Mouse (Mus musculus) cerebellum, adult 2 months (tissue): ENCODE results near the gene Cpne5. TPM values are rescaled to one million over a fixed set of nuclear protein-coding genes. Genes with fewer than 3 reads are reported as not detected.
A peak's percentile ranks its signal among the peaks of the same experiment; 100 is the strongest.

Experiments used
- DNase-seq, 2 experiments: peaks; one replicate each; pipeline ENCODE4 v3.0.0; 2021
- H3K27ac ChIP-seq: fragments of 200-500 bp; 2 replicates; pipeline ENCODE4 v1.5.1; 2012; ENCODE audit warnings: low read length, control low read depth, inconsistent platforms; ENCODE audit not compliant: insufficient read depth
- H3K27me3 ChIP-seq: fragments of 200-500 bp; 2 replicates; pipeline ENCODE4 v1.6.1; 2012; ENCODE audit warnings: inconsistent platforms, mild to moderate bottlenecking, low read length, moderate library complexity; ENCODE audit not compliant: control insufficient read depth, insufficient read depth
- H3K4me1 ChIP-seq: fragments of 200-500 bp; 2 replicates; pipeline ENCODE4 v1.6.1; 2011; ENCODE audit warnings: low read length; ENCODE audit not compliant: control insufficient read depth, insufficient read depth
- H3K4me3 ChIP-seq: fragments of 200-500 bp; replicated peaks from 2 replicates; pipeline ENCODE3; 2011; ENCODE audit warnings: mild to moderate bottlenecking, low read depth, low read length, control low read depth; ENCODE audit not compliant: insufficient read depth
- CTCF ChIP-seq: fragments of 200-500 bp; IDR thresholded peaks from 2 replicates; pipeline ENCODE4 v1.5.1; 2011; ENCODE audit warnings: low read depth, mild to moderate bottlenecking, control low read depth, low read length, moderate library complexity, borderline replicate concordance; ENCODE audit not compliant: insufficient read depth
- POLR2A ChIP-seq: fragments of 200-500 bp; IDR thresholded peaks from 2 replicates; pipeline ENCODE4 v1.6.1; 2011; ENCODE audit warnings: low read length, control low read depth, borderline replicate concordance; ENCODE audit not compliant: insufficient read depth
- WGBS: fragments of 180-500 bp; shearing (Covaris S2); methylation state at CpG from one replicate; pipeline ENCODE4 v1.1.7; 2018; 5-methylcytosine and 5-hydroxymethylcytosine counted together
- polyA plus RNA-seq: library from polyadenylated mRNA; depleted of rRNA; stranded (reverse); fragments of >200 nt; gene quantifications from 2 replicates; pipeline ENCODE4 v1.2.3, GENCODE M21; 2012

Cpne5 gene
- polyA plus RNA-seq, 1 experiment = 8.4 TPM

DNA sequence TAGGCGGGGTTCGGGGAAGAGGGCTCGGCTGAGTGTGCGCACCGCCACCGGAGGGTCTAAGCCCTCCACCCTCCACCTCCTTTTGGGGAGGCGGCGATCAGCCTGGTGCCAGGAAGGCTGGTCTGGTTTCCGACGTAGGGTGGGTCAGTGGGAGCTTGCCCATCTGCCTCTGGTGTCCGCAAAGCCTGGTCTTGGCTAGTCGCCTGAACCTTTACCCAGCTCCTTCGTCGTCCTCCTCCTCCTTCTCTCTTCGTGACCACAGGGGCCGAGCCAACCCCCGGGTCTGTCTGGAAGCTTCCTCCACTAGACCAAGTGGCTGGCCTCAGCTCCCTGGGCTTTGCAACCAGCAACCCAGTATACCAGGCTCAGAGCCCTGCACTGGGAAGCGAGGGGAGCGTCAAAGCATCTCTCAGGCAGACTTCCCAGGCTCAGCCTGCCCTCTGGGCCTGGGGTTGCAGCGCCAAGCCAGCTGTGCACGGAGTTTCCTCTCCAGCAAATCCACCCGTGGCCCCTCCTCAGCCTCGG lies 516 bp upstream of the Cpne5 start:
- no peak for TF ChIP-seq CTCF
- TF ChIP-seq POLR2A = no peak
- peak in 1 of 2 experiments; percentile 31 for DNase-seq
- Histone ChIP-seq H3K4me1 (no peaks in the 10 kb centered on the region), H3K4me3 (peak overlapping the region; percentile 57), H3K27ac (no peak overlapping the region), H3K27me3 (no peaks in the 10 kb centered on the region; the same call in 1 of the 2 replicates)
- WGBS = 2% methylated on average over 23 of the region's 23 CpGs

DNA sequence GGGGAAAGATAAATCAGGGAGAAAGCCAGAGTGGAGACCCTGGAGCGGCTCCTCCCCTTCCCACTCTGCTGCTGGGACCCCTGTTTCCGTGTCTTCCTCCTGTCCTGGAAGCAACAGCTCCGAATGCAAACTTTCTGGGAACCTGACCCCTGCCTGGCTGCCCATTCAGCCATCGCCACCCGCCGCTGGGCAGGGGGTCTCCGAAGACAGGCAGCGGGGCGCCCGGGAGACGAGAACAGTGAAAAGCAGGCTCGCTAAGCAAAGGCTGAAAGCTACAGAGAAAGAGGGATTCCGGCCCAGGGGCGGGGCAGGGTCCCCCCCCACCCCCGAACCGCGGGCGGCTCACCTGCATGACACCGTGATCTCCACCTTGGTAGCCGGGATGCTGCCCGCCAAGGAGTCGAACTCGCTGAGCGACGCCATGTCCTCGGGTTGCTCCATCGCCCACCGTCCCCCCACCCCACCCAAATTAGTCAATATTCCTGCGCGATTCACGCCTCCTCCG lies 648 bp downstream of the Cpne5 start:
- TF ChIP-seq POLR2A = no peak
- Histone ChIP-seq H3K27me3 (no peaks in the 10 kb centered on the region; the same call in 1 of the 2 replicates), H3K4me3 (peak overlapping the region; percentile 57), H3K27ac (no peak overlapping the region), H3K4me1 (no peaks in the 10 kb centered on the region)
- WGBS = 4% methylated on average over 32 of the region's 32 CpGs
- no peak for DNase-seq

DNA sequence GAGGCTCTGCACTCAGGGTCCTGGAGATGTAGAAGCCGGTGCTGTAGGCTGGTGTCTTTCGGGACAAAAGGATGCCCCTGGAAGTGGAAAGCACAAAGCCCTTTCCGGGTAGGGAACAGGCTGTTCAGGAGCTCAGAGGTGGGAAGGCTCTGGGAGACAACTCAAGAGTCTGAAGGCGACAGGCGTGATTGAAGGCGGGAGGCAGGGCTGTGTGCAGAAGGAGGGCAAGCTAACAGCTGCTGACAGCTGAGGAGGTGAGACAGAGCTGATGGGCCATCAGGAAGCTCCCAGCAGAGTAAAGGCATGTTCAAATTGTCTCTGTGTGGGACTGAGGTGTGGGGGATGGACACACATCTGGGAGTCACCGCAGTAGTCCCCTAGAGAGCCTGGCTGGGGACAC lies 1.9 kb downstream of the Cpne5 start:
- no peak for DNase-seq
- no peak for TF ChIP-seq POLR2A
- TF ChIP-seq CTCF = no peak
- Histone ChIP-seq H3K27ac (no peak overlapping the region), H3K4me3 (no peak overlapping the region), H3K27me3 (no peaks in the 10 kb centered on the region; the same call in 1 of the 2 replicates), H3K4me1 (no peaks in the 10 kb centered on the region; the same call in 1 of the 2 replicates)
- 90% methylated on average over 7 of the region's 7 CpGs for WGBS

DNA sequence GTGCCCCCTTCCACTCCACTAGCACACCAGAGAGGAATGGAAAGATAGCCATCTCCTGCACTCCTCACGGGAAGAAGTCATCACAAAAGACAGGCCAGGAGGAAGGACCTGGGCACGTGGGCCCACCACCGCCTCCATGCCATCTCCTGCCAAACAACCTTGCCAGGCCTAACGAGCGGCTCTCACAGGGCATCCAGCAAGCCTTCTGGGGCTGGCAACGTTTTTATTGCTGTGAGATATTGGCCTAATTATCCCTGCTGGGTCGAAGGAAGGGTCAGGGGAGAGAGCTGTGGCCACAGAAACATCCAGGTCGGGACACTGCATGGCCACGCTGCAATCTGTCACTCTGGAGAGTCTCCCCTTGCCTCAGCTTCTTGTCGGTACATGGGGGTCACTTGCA lies 6.9 kb downstream of the Cpne5 start:
- no peak overlapping the region for H3K27ac ChIP-seq
- WGBS = 21% methylated on average over 10 of the region's 10 CpGs
- DNase-seq = peak in 1 of 2 experiments; percentile 36
- H3K27me3 ChIP-seq = no peaks in the 10 kb centered on the region
- H3K4me1 ChIP-seq = no peaks in the 10 kb centered on the region; the same call in 1 of the 2 replicates
- no peak overlapping the region for H3K4me3 ChIP-seq
- TF ChIP-seq POLR2A (no peak), CTCF (no peak)

DNA sequence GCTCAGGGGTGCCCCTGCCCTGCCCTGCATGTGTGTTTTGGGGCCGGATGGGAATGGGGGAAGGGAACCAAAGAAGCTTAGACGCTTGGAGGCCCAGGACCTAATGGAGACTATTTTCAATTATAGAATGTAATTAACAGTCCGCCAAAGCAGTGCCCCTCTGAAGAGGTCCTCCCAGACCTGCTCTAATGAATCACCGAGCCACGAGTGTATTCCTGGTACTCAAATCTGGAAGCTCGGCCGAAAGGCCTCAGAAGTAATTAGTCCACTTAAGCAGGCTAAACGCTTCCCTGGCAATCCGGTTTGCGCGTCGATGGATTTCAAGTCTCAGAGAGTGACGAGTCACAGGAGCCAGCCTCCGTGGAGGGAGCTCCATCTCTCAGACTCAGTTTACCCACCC lies 17.3 kb downstream of the Cpne5 start:
- no peak for TF ChIP-seq POLR2A
- no peak for TF ChIP-seq CTCF

DNA sequence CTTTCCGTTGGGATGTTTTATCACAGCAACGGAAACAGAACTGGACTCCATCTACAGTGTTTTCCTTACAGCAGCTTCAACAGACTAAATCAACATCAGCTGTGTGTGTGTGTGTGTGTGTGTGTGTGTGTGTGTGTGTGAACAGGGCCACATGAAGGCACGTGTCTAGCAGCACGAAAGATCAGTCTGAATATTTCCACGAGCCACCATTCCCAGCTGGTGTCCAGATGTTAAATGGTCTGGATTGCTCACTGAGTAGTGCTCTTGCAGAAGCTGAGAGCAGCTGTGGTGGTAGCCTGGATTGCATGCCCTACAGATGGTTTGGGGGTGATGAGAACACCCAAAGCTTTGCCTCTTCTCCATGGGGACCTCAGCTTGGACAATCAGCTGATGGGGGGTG lies 19.9 kb downstream of the Cpne5 start:
- H3K4me3 ChIP-seq = no peak overlapping the region
- no peak overlapping the region for H3K27ac ChIP-seq
- 84% methylated on average over 5 of the region's 5 CpGs for WGBS
- TF ChIP-seq CTCF = no peak
- no peak for TF ChIP-seq POLR2A
- H3K4me1 ChIP-seq = no peaks in the 10 kb centered on the region
- no peaks in the 10 kb centered on the region; the same call in 1 of the 2 replicates for H3K27me3 ChIP-seq
- DNase-seq = no peak

More for the DNA sequence above, 17.3 kb downstream of the Cpne5 start:
- 89% methylated on average over 14 of the region's 14 CpGs for WGBS
- H3K27me3 ChIP-seq = no peaks in the 10 kb centered on the region; the same call in 1 of the 2 replicates
- H3K4me3 ChIP-seq = no peak overlapping the region
- no peak for DNase-seq
- no peaks in the 10 kb centered on the region for H3K4me1 ChIP-seq
- no peak overlapping the region for H3K27ac ChIP-seq

DNA sequence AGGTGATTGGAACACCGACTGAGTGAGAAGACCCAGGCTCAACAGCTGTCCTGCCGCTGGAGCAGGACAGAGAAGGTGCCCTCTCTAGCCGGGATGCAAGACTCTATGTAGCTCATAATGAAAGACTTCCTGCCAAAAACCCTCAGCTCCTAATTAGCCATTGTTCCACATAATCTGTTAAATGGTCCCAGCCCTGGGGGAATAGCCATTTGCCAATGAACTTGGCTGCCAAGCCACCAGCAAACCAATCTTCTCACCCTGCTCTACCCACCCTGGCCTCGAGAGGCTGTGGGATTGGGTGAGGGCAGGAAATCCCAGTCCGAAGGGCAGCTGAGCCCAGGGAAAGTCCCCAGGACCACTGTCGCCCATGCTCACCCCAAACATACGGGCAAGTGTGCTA lies 21.9 kb downstream of the Cpne5 start:
- DNase-seq = no peak
- no peak for TF ChIP-seq CTCF
- TF ChIP-seq POLR2A = no peak
- no peaks in the 10 kb centered on the region; the same call in 1 of the 2 replicates for H3K27me3 ChIP-seq
- no peak overlapping the region for H3K4me3 ChIP-seq
- no peaks in the 10 kb centered on the region for H3K4me1 ChIP-seq
- H3K27ac ChIP-seq = no peak overlapping the region
- WGBS = 33% methylated on average over 7 of the region's 7 CpGs

DNA sequence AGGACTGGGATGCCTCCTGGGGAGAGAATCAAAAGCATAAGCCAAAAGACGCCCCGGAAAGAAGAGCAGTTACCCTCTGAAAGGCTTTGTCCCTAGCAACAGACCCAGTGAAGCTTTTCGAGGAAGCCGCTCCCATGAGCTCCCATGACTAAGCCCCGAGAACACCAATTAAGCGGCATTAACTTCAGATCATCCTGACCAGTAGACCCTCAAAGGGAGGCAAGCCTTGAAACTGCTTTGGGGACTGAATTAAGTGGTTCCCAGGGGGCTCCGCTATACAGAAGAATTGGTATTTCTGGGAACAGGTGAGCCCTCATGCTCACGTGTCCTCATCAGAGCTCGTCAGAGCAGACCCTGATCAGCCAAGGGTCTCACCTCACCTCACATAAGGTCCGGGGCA lies 23.3 kb downstream of the Cpne5 start:
- H3K4me3 ChIP-seq = no peak overlapping the region
- no peak for DNase-seq
- no peaks in the 10 kb centered on the region for H3K4me1 ChIP-seq
- TF ChIP-seq CTCF (no peak), POLR2A (no peak)
- no peaks in the 10 kb centered on the region; the same call in 1 of the 2 replicates for H3K27me3 ChIP-seq
- WGBS = 37% methylated on average over 10 of the region's 10 CpGs
- H3K27ac ChIP-seq = no peak overlapping the region
